Mouse (Mus musculus): ENCODE data around the gene Stard3.

The Stard3 gene

GRCm38 (mm10) chr11:98348083-98348961 lies 9.8 kb upstream of the Stard3 start, which contains the start of gene Ppp1r1b:
TSS of gene Ppp1r1b (plus strand) at chr11:98348404.
- peak; percentile 48 to 61 for DNase-seq

- no peak for DNase-seq
Measured at GRCm38 (mm10) chr11:98349308-98349707, 8.9 kb upstream of the Stard3 start.

GRCm38 (mm10) chr11:98352272-98352990 lies 5.7 kb upstream of the Stard3 start:
- no peak for DNase-seq

- DNase-seq: peak; percentile 62 to 76
Measured at GRCm38 (mm10) chr11:98353651-98354211, 4.4 kb upstream of the Stard3 start.

GRCm38 (mm10) chr11:98354445-98354844 lies 3.7 kb upstream of the Stard3 start:
- no peak for DNase-seq

- DNase-seq: peak; percentile 60 to 61
Measured at GRCm38 (mm10) chr11:98355732-98356299, 2.4 kb upstream of the Stard3 start.

GRCm38 (mm10) chr11:98356625-98357394 lies 1.4 kb upstream of the Stard3 start:
- DNase-seq: no peak

- DNase-seq: no peak
Measured at GRCm38 (mm10) chr11:98357396-98358160, 590 bp upstream of the Stard3 start.

GRCm38 (mm10) chr11:98360866-98361521 lies 2.8 kb downstream of the Stard3 start:
- DNase-seq: no peak

GRCm38 (mm10) chr11:98363817-98364216 lies 5.6 kb downstream of the Stard3 start:
- DNase-seq: no peak

- no peak for DNase-seq
Measured at GRCm38 (mm10) chr11:98364410-98364809, 6.2 kb downstream of the Stard3 start.

- DNase-seq: no peak
Measured at GRCm38 (mm10) chr11:98366290-98366689, 8.1 kb downstream of the Stard3 start.

- no peak for DNase-seq
Measured at GRCm38 (mm10) chr11:98367171-98367862, 9.1 kb downstream of the Stard3 start.

- no peak for DNase-seq
Measured at GRCm38 (mm10) chr11:98367863-98368186, 9.7 kb downstream of the Stard3 start.

GRCm38 (mm10) chr11:98369337-98369736 lies 11.2 kb downstream of the Stard3 start:
- DNase-seq: no peak

GRCm38 (mm10) chr11:98370588-98370987 lies 12.4 kb downstream of the Stard3 start:
- no peak for DNase-seq

GRCm38 (mm10) chr11:98371556-98372240 lies 13.5 kb downstream of the Stard3 start:
- no peak for DNase-seq

- DNase-seq: peak; percentile 40 to 56
Measured at GRCm38 (mm10) chr11:98372406-98372805, 14.2 kb downstream of the Stard3 start.

- no peak for DNase-seq
Measured at GRCm38 (mm10) chr11:98373244-98373643, 15.1 kb downstream of the Stard3 start.

- DNase-seq: no peak
Measured at GRCm38 (mm10) chr11:98374266-98374665, 16.1 kb downstream of the Stard3 start.
